Mouse (Mus musculus) megakaryocyte, embryonic 14.5 days (primary cell): ENCODE measurements around the gene Fbxl17.

Experiments used
- FLI1 ChIP-seq: IDR thresholded peaks from 2 replicates; pipeline ENCODE4 v1.6.1; 2012; ENCODE audit warnings: low read length, inconsistent platforms, mixed read lengths
- GATA1 ChIP-seq: IDR thresholded peaks from 3 replicates; pipeline ENCODE4 v1.6.1; 2012; ENCODE audit warnings: mixed read lengths, low read length, inconsistent platforms, borderline replicate concordance

GRCm38 (mm10) chr17:63462512-63462911 lies 37.3 kb downstream of the Fbxl17 start:
- no peak for TF ChIP-seq GATA1
- TF ChIP-seq FLI1: no peak
